Mouse (Mus musculus): ENCODE results near the gene Lctl. TPM values are rescaled to one million over a fixed set of nuclear protein-coding genes. Genes with fewer than 3 reads are reported as not detected.

Gene Lctl
- polyA plus RNA-seq, 1 experiment from 2014 or later, result not detected

- H3K36me3 ChIP-seq, result no peaks in the 10 kb centered on the region
- H3K4me3 ChIP-seq, result no peak overlapping the region
- peak; percentile 89 for DNase-seq (ENCODE audit: low spot score)
- H3K27me3 ChIP-seq (ENCODE audit: low read depth, poor library complexity, severe bottlenecking), result peaks cover 16% of the 10 kb centered on the region
- 31% methylated on average over 5 of the region's 5 CpGs for WGBS
- H3K9me3 ChIP-seq (replicated peaks), result no peaks in the 10 kb centered on the region
- peak overlapping the region; percentile 50 for H3K27ac ChIP-seq
- peaks cover 36% of the 10 kb centered on the region for H3K4me1 ChIP-seq
Measured at GRCm38 (mm10) chr9:64087461-64088235, 29.3 kb upstream of the Lctl start.

DNA sequence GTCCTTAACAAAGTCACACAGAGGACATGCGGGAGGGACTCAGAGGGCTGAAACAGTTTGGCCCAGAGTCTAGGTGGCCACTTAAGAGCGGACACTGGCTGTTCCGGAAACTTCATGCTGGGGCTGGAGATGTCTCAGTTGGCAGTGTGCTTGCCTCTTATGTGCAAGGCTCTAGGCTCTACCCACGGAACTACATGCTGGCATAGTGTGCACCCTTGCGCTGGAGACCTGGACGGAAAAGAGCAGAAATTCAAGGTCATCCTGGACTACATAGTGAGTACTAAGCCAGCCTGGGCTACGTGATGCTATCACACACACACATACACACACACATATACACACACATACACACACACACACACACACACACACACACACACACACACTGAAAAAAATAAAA, 28.6 kb upstream of the Lctl start:
- Histone ChIP-seq H3K36me3 (no peaks in the 10 kb centered on the region), H3K4me3 (no peak overlapping the region)

GRCm38 (mm10) chr9:64089004-64089403, 27.9 kb upstream of the Lctl start:
- Histone ChIP-seq H3K36me3 (no peaks in the 10 kb centered on the region), H3K27me3 (ENCODE audit: low read depth, poor library complexity, severe bottlenecking) (peaks cover 5% of the 10 kb centered on the region), H3K4me3 (no peak overlapping the region), H3K9me3 (replicated peaks) (no peaks in the 10 kb centered on the region), H3K4me1 (peaks cover 35% of the 10 kb centered on the region), H3K27ac (peak overlapping the region; percentile 59)
- DNase-seq (ENCODE audit: low spot score), result no peak
- WGBS, result 75% methylated on average over 12 of the region's 12 CpGs

More for the DNA sequence above, 28.6 kb upstream of the Lctl start:
- WGBS, result 90% methylated on average over 7 of the region's 7 CpGs
- H3K27me3 ChIP-seq (ENCODE audit: low read depth, poor library complexity, severe bottlenecking), result peaks cover 12% of the 10 kb centered on the region
- H3K4me1 ChIP-seq, result peaks cover 36% of the 10 kb centered on the region
- H3K27ac ChIP-seq, result peak overlapping the region; percentile 32; the same call in 1 of the 2 replicates
- H3K9me3 ChIP-seq (replicated peaks), result no peaks in the 10 kb centered on the region
- no peak for DNase-seq (ENCODE audit: low spot score)

DNA sequence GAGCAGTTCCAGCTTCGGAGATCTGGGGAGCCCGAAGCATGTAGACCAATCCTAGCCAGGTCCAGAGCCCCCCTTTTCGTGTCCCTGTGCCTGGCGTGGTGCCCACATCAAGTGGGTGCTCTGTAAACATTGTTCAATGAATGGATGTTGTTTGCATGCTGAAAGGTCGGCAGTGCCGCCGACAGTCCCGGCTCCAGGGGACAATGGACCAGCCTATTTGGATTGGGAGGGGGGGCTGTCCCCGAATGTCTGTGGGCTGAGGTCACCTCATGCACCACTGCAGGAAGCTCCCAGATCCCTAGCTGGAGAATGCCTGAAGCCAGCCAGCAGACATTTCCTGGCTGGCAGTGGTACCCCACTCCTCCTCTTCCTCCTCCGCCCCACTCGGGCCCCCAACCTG, 22.9 kb upstream of the Lctl start:
- H3K27me3 ChIP-seq (ENCODE audit: low read depth, poor library complexity, severe bottlenecking), result no peaks in the 10 kb centered on the region
- DNase-seq (ENCODE audit: low spot score), result no peak
- WGBS, result 85% methylated on average over 11 of the region's 11 CpGs
- no peaks in the 10 kb centered on the region for H3K36me3 ChIP-seq
- H3K9me3 ChIP-seq (replicated peaks), result no peaks in the 10 kb centered on the region
- peak overlapping the region; percentile 75 for H3K27ac ChIP-seq
- H3K4me3 ChIP-seq, result no peak overlapping the region
- peaks cover 12% of the 10 kb centered on the region for H3K4me1 ChIP-seq

- H3K27me3 ChIP-seq (ENCODE audit: low read depth, poor library complexity, severe bottlenecking), result no peaks in the 10 kb centered on the region
- no peak overlapping the region for H3K4me3 ChIP-seq
- H3K4me1 ChIP-seq, result peaks cover 12% of the 10 kb centered on the region
- no peaks in the 10 kb centered on the region for H3K9me3 ChIP-seq (replicated peaks)
- no peak for DNase-seq (ENCODE audit: low spot score)
- 64% methylated on average over 4 of the region's 4 CpGs for WGBS
- H3K36me3 ChIP-seq, result no peaks in the 10 kb centered on the region
- no peak overlapping the region for H3K27ac ChIP-seq
Measured at GRCm38 (mm10) chr9:64098282-64098681, 18.7 kb upstream of the Lctl start.

DNA sequence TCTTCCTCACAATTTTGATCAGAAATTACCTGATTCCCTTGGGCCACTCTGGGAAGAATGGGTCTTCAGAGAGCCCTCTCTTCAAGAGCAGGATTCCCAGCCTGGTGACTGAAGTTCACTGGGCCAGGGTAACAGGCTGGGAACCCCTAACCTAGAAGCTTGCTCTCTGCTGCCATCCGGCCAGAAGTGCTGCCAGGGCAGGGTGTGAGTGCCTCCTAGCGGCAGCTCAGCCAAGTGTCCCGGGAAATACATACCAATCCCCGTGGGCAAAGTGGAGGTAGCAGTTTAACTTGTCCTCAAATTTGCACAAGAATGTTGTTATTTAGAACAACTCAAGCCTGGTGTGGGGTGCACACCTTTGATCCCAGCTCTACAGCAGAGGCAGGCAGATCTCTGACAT, 16.5 kb upstream of the Lctl start:
- DNase-seq (ENCODE audit: low spot score), result peak; percentile 86
- H3K27ac ChIP-seq, result no peak overlapping the region
- no peaks in the 10 kb centered on the region for H3K36me3 ChIP-seq
- H3K4me3 ChIP-seq, result no peak overlapping the region
- no peaks in the 10 kb centered on the region for H3K9me3 ChIP-seq (replicated peaks)
- H3K4me1 ChIP-seq, result no peaks in the 10 kb centered on the region
- no peaks in the 10 kb centered on the region for H3K27me3 ChIP-seq (ENCODE audit: low read depth, poor library complexity, severe bottlenecking)
- WGBS, result 3% methylated on average over 4 of the region's 4 CpGs

GRCm38 (mm10) chr9:64105301-64105700, 11.6 kb upstream of the Lctl start:
- Histone ChIP-seq H3K9me3 (replicated peaks) (no peaks in the 10 kb centered on the region), H3K27me3 (ENCODE audit: low read depth, poor library complexity, severe bottlenecking) (no peaks in the 10 kb centered on the region), H3K36me3 (no peaks in the 10 kb centered on the region), H3K4me1 (no peaks in the 10 kb centered on the region), H3K27ac (no peak overlapping the region), H3K4me3 (no peak overlapping the region)
- 86% methylated on average over 6 of the region's 6 CpGs for WGBS
- no peak for DNase-seq (ENCODE audit: low spot score)

- Histone ChIP-seq H3K27ac (no peak overlapping the region), H3K4me1 (peaks cover 8% of the 10 kb centered on the region), H3K36me3 (no peaks in the 10 kb centered on the region), H3K27me3 (ENCODE audit: low read depth, poor library complexity, severe bottlenecking) (no peaks in the 10 kb centered on the region), H3K9me3 (replicated peaks) (no peaks in the 10 kb centered on the region), H3K4me3 (no peak overlapping the region)
- 98% methylated on average over 16 of the region's 16 CpGs for WGBS
- no peak for DNase-seq (ENCODE audit: low spot score)
Measured at GRCm38 (mm10) chr9:64110502-64110901, 6.4 kb upstream of the Lctl start.

DNA sequence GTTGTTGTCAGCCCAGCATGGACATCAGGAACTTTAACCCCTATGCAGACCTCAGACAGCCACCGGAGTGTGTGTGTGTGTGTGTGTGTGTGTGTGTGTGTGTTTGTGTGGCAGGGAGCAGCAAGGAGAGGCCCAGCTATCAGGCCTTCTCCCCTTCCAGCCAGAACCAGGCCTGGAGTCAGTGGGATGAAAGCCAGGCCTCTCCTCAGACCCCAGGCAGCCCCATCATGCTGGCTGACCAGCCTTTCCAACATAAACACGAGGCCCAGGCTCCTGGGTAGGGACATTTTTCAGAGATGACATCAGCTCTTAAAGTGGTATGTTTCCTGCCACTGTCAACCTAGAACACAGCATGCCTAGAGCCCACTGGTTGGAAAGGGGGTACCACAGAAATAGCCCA, 2.3 kb upstream of the Lctl start:
- Histone ChIP-seq H3K27me3 (ENCODE audit: low read depth, poor library complexity, severe bottlenecking) (no peaks in the 10 kb centered on the region), H3K36me3 (no peaks in the 10 kb centered on the region), H3K9me3 (replicated peaks) (no peaks in the 10 kb centered on the region), H3K4me1 (peaks cover 8% of the 10 kb centered on the region), H3K4me3 (no peak overlapping the region), H3K27ac (peak overlapping the region; percentile 32; the same call in 1 of the 2 replicates)
- 32% methylated on average over 2 of the region's 2 CpGs for WGBS
- DNase-seq (ENCODE audit: low spot score), result no peak

- H3K27ac ChIP-seq, result no peak overlapping the region
- peaks cover 11% of the 10 kb centered on the region for H3K4me1 ChIP-seq
- no peak overlapping the region for H3K4me3 ChIP-seq
- WGBS, result 88% methylated on average over 6 of the region's 6 CpGs
- DNase-seq (ENCODE audit: low spot score), result no peak
- H3K9me3 ChIP-seq (replicated peaks), result no peaks in the 10 kb centered on the region
- H3K27me3 ChIP-seq (ENCODE audit: low read depth, poor library complexity, severe bottlenecking), result no peaks in the 10 kb centered on the region
- H3K36me3 ChIP-seq, result no peaks in the 10 kb centered on the region
Measured at GRCm38 (mm10) chr9:64115756-64116155, 1.2 kb upstream of the Lctl start.

GRCm38 (mm10) chr9:64119898-64120297, 3.0 kb downstream of the Lctl start:
- no peaks in the 10 kb centered on the region for H3K9me3 ChIP-seq (replicated peaks)
- DNase-seq (ENCODE audit: low spot score), result peak; percentile 67
- peaks cover 7% of the 10 kb centered on the region; the same call in 1 of the 2 replicates for H3K4me1 ChIP-seq
- no peak overlapping the region for H3K27ac ChIP-seq
- 27% methylated on average over 8 of the region's 8 CpGs for WGBS
- no peaks in the 10 kb centered on the region for H3K36me3 ChIP-seq
- no peaks in the 10 kb centered on the region for H3K27me3 ChIP-seq (ENCODE audit: low read depth, poor library complexity, severe bottlenecking)
- H3K4me3 ChIP-seq, result no peak overlapping the region

DNA sequence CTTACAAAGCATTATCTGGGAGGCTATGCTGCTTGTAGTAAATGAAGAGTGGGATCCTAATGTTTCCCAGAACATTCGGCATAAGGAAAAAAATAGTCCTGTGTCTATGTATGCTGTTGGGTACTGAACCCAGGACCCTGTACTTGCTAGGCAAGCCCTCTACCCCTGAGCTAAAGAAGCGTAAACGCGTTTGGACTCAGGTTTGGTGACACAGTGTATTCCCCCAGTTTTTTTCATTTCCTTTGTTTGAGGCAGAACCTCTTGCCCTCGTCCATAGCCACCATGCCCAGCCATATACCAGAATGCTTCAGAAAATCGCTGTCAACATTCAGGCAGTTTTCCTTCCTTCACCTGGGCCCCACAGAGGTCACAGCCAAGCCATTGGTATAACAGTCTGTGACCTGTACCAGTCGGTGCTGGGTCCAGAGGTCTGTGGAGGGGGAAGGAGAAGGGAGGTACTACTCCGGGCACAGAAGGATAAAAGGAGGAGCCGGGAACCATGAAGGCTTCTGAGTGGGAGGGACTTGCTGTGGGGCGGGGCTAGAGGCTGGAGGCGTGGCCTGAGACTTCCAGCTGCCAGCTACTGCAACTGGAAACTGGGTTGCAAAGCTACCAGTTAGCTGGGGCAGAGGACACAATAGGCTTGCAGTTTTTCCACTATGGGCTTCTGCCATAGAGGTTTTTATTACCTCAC, 3.8 kb downstream of the Lctl start:
- Histone ChIP-seq H3K36me3 (no peaks in the 10 kb centered on the region), H3K27me3 (ENCODE audit: low read depth, poor library complexity, severe bottlenecking) (no peaks in the 10 kb centered on the region), H3K27ac (no peak overlapping the region), H3K4me3 (no peak overlapping the region), H3K9me3 (replicated peaks) (no peaks in the 10 kb centered on the region), H3K4me1 (peaks cover 12% of the 10 kb centered on the region; the same call in 1 of the 2 replicates)
- DNase-seq (ENCODE audit: low spot score), result no peak
- 43% methylated on average over 11 of the region's 11 CpGs for WGBS

GRCm38 (mm10) chr9:64122601-64123000, 5.7 kb downstream of the Lctl start:
- Histone ChIP-seq H3K4me1 (peaks cover 16% of the 10 kb centered on the region; the same call in 1 of the 2 replicates), H3K36me3 (no peaks in the 10 kb centered on the region), H3K27ac (no peak overlapping the region), H3K4me3 (no peak overlapping the region), H3K27me3 (ENCODE audit: low read depth, poor library complexity, severe bottlenecking) (no peaks in the 10 kb centered on the region), H3K9me3 (replicated peaks) (no peaks in the 10 kb centered on the region)
- 92% methylated on average over 10 of the region's 10 CpGs for WGBS
- DNase-seq (ENCODE audit: low spot score), result no peak
